In genomic region chr17:46327413-46327905, GRCm38 (mm10) we compare ENCODE assay signal across 9 mouse cellular contexts. TPM values are rescaled to one million over a fixed set of nuclear protein-coding genes. Genes with fewer than 3 reads are reported as not detected.
A peak's percentile ranks its signal among the peaks of the same experiment; 100 is the strongest.
DNase-seq lines count a peak whose midpoint lies in the region; ATAC-seq and TF ChIP-seq lines count a peak whose summit lies in the region.
"Had no signal": no experiment of that assay in that cellular context is flagged by ENCODE, and none has a peak within 500 bp of the region (broad histone marks: within the 10 kb centered on the region; RNA-seq: fewer than 3 reads in every experiment).

No protein-coding gene starts in this region.

- no peak for TF ChIP-seq CTCF in kidney, adult 2 months (conservative IDR thresholded peaks at IDR 0.05; ENCODE audit: insufficient read depth, insufficient read length, low read depth, low read length)
- no peak for TF ChIP-seq CTCF in Patski (IDR thresholded peaks at IDR 0.05)
- TF ChIP-seq CTCF in forebrain, postnatal 0 days (IDR thresholded peaks at IDR 0.05; ENCODE audit: low read depth): no peak

- no peak for TF ChIP-seq POLR2A in kidney, adult 2 months (IDR thresholded peaks at IDR 0.05; ENCODE audit: low read depth, low read length)

- no peaks in the 10 kb centered on the region for H3K9me3 ChIP-seq in forebrain, postnatal 0 days (ENCODE audit: low read length)
- no peaks in the 10 kb centered on the region for H3K9me3 ChIP-seq in midbrain, embryonic 12.5 days

- POLR2A ChIA-PET in Patski (lab: Charles Lee): interaction anchor here (0.5 to 1.1 kb wide), 3 partner anchors 47 to 1253 kb away, joined by 4 to 9 read pairs (median 6); no protein-coding TSS in a partner anchor

- CTCF ChIA-PET in Patski (lab: Charles Lee): interaction anchor here (1.1 to 1.7 kb wide), 4 partner anchors 11 to 61 kb away, joined by 3 to 4 read pairs (median 3); no protein-coding TSS in a partner anchor

- H3K4me1 ChIP-seq in kidney, adult 2 months (ENCODE audit: control insufficient read depth, insufficient read depth, low read length): 0 out of 2 replicates have a peak, but pooled peaks cover 4% of the 10 kb centered on the region
- H3K4me1 ChIP-seq in forebrain, postnatal 0 days (ENCODE audit: insufficient read depth): 0 out of 2 replicates have a peak, but pooled peaks cover 3% of the 10 kb centered on the region
- H3K4me1 ChIP-seq in midbrain, embryonic 12.5 days: peaks cover 8% of the 10 kb centered on the region

- peak overlapping the region; percentile 56 for H3K9ac ChIP-seq in forebrain, postnatal 0 days
- peak overlapping the region; percentile 85 for H3K9ac ChIP-seq in midbrain, embryonic 12.5 days (replicated peaks)

- H3K36me3 ChIP-seq in kidney, adult 2 months (ENCODE audit: control insufficient read depth, insufficient read depth, low read length): no peaks in the 10 kb centered on the region
- H3K36me3 ChIP-seq in forebrain, postnatal 0 days (ENCODE audit: insufficient read depth): no peaks in the 10 kb centered on the region; the same call in 1 of the 2 replicates
- peaks cover 17% of the 10 kb centered on the region; the same call in 1 of the 2 replicates for H3K36me3 ChIP-seq in midbrain, embryonic 12.5 days

- in situ Hi-C loops in Patski (cut with MboI; ENCODE audit: low pct_unique_long_range_greater_than_20kb): no loop called here

- no peak for DNase-seq in kidney, adult 2 months
- DNase-seq in kidney, postnatal 4 days: no peak
- no peak for DNase-seq in Patski (ENCODE audit: low read depth, low spot score)
- no peak for DNase-seq in forebrain, postnatal 0 days
- DNase-seq in ovary, postnatal 14 days (ENCODE audit: low spot score): no peak
- no peak for DNase-seq in cerebellum, adult 8-10 months
- no peak for DNase-seq in right cerebral cortex, adult 18-20 months

- H3K27ac ChIP-seq in kidney, adult 2 months (ENCODE audit: insufficient read depth, low read depth, low read length): peak overlapping the region; percentile 87
- peak overlapping the region; percentile 91 for H3K27ac ChIP-seq in forebrain, postnatal 0 days (ENCODE audit: low read depth, low read length)
- H3K27ac ChIP-seq in midbrain, embryonic 12.5 days (replicated peaks): peak overlapping the region; percentile 96

- WGBS in kidney, adult 2 months: 2% methylated on average over 27 of the region's 27 CpGs
- 1% methylated on average over 25 of the region's 27 CpGs for WGBS in forebrain, postnatal 0 days
- WGBS in midbrain, embryonic 12.5 days: 3% methylated on average over 27 of the region's 27 CpGs

- ATAC-seq in Patski: peak; percentile 29
- no peak; the same call in 1 of the 2 replicates for ATAC-seq in forebrain, postnatal 0 days
- ATAC-seq in midbrain, embryonic 12.5 days (ENCODE audit: low FRiP score, low read depth): no peak

- H3K4me2 ChIP-seq in forebrain, postnatal 0 days (ENCODE audit: low read depth): peak overlapping the region; percentile 62
- peak overlapping the region; percentile 85 for H3K4me2 ChIP-seq in midbrain, embryonic 12.5 days (replicated peaks)

- H3K27me3 ChIP-seq in kidney, adult 2 months (replicated peaks; ENCODE audit: control insufficient read depth, insufficient read depth, low read length): no peaks in the 10 kb centered on the region
- no peaks in the 10 kb centered on the region for H3K27me3 ChIP-seq in Patski
- H3K27me3 ChIP-seq in forebrain, postnatal 0 days (ENCODE audit: insufficient read depth, low read length): no peaks in the 10 kb centered on the region
- H3K27me3 ChIP-seq in midbrain, embryonic 12.5 days: no peaks in the 10 kb centered on the region

- H3K4me3 ChIP-seq in kidney, adult 2 months (ENCODE audit: insufficient read depth, low read depth, low read length): peak overlapping the region; percentile 91
- H3K4me3 ChIP-seq in forebrain, postnatal 0 days (ENCODE audit: low read depth, low read length): peak overlapping the region; percentile 51
- H3K4me3 ChIP-seq in midbrain, embryonic 12.5 days: peak overlapping the region; percentile 76

RNA-seq across cellular contexts. Expression of gene Abcc10, which starts 0.7 kb away (rescaled TPM):
- 16.8 and 27.8 TPM in 2 replicates for polyA plus RNA-seq in kidney, adult 2 months (2012; rRNA removed)
- 7.6 TPM for polyA plus RNA-seq in Patski (2021)
- total RNA-seq in forebrain, postnatal 0 days (2014; rRNA removed): 6.5 and 8.3 TPM in 2 replicates
- polyA plus RNA-seq in forebrain, postnatal 0 days (2015; fragmentation: Nextera tagmentation; extraction: Ambion mirVana): 3.7 and 5.0 TPM in 2 replicates
- 10.4 and 11.1 TPM in 2 replicates for polyA plus RNA-seq in midbrain, embryonic 12.5 days (2016; fragmentation: Nextera tagmentation; extraction: Ambion mirVana)

RNA-seq across cellular contexts. Expression of gene Dlk2, which starts 30.2 kb away (rescaled TPM):
- polyA plus RNA-seq in kidney, adult 2 months (2012; rRNA removed): 0.61 and 1.1 TPM in 2 replicates
- polyA plus RNA-seq in Patski (2021): 1.4 TPM
- total RNA-seq in forebrain, postnatal 0 days (2014; rRNA removed): 49.9 and 61.3 TPM in 2 replicates
- 16.3 and 16.8 TPM in 2 replicates for polyA plus RNA-seq in forebrain, postnatal 0 days (2015; fragmentation: Nextera tagmentation; extraction: Ambion mirVana)
- 1.9 and 3.3 TPM in 2 replicates for polyA plus RNA-seq in midbrain, embryonic 12.5 days (2016; fragmentation: Nextera tagmentation; extraction: Ambion mirVana)
- polyA plus RNA-seq: activated CD4-positive, CD25-positive, alpha-beta regulatory T cell, adult 4 months had no signal

RNA-seq across cellular contexts. Expression of gene Tjap1, which starts 44.6 kb away (rescaled TPM):
- polyA plus RNA-seq in kidney, adult 2 months (2012; rRNA removed): 23.1 and 29.7 TPM in 2 replicates
- 55.3 TPM for polyA plus RNA-seq in Patski (2021)
- total RNA-seq in forebrain, postnatal 0 days (2014; rRNA removed): 25.6 and 36.9 TPM in 2 replicates
- polyA plus RNA-seq in forebrain, postnatal 0 days (2015; fragmentation: Nextera tagmentation; extraction: Ambion mirVana): 15.8 and 17.6 TPM in 2 replicates
- 58.0 and 58.8 TPM in 2 replicates for polyA plus RNA-seq in midbrain, embryonic 12.5 days (2016; fragmentation: Nextera tagmentation; extraction: Ambion mirVana)

RNA-seq across cellular contexts. Expression of gene Zfp318, which starts 56.1 kb away (rescaled TPM):
- 11.8 and 14.3 TPM in 2 replicates for polyA plus RNA-seq in kidney, adult 2 months (2012; rRNA removed)
- polyA plus RNA-seq in Patski (2021): 18.6 TPM
- total RNA-seq in forebrain, postnatal 0 days (2014; rRNA removed): 26.1 and 28.3 TPM in 2 replicates
- polyA plus RNA-seq in forebrain, postnatal 0 days (2015; fragmentation: Nextera tagmentation; extraction: Ambion mirVana): 11.2 and 17.6 TPM in 2 replicates
- polyA plus RNA-seq in midbrain, embryonic 12.5 days (2016; fragmentation: Nextera tagmentation; extraction: Ambion mirVana): 17.8 and 22.9 TPM in 2 replicates
